Mouse (Mus musculus) frontal cortex, adult 2 months (tissue): ENCODE results near the gene Olfr198. TPM values are rescaled to one million over a fixed set of nuclear protein-coding genes. Genes with fewer than 3 reads are reported as not detected.
"Not testable (repeated sequence)": the region's sequence is repeated elsewhere in the genome, so short reads cannot be mapped to it uniquely, and the experiment has no call there.

Source experiments
- DNase-seq, 2 experiments: peaks; one replicate each; pipeline ENCODE4 v3.0.0; 2022; ENCODE audit warnings: low spot score in 1 of 2; ENCODE audit errors: extremely low spot score in 1 of 2
- polyA plus RNA-seq: library from polyadenylated mRNA; depleted of rRNA; stranded (reverse); fragments of >200 nt; gene quantifications from 2 replicates; pipeline ENCODE4 v1.2.3, GENCODE M21; 2012; rRNA removed

The Olfr198 gene
- polyA plus RNA-seq: not detected in 2 replicates

DNA sequence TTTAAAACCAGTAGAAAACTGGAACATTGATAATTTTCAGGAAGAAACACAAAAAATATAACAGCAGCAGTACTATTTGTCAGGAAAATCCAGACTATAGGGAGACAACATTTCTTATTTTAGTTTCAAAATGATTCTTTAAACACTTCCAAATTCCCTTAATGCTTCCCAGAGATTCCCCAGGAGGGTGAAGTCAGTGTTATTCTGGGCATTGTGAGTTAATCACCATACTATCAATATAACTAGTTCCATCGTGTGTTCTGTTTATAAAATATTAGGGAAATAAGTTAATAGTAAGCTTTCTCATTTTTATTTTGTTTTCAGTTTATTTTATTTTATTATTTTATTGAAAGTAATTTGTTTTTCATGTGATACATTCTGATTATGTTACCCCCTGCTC is at the start of gene Olfr198:
Olfr198 (minus strand) TSS at position 101 of the 400 bp plus-strand sequence.
- DNase-seq: not testable (repeated sequence)

DNA sequence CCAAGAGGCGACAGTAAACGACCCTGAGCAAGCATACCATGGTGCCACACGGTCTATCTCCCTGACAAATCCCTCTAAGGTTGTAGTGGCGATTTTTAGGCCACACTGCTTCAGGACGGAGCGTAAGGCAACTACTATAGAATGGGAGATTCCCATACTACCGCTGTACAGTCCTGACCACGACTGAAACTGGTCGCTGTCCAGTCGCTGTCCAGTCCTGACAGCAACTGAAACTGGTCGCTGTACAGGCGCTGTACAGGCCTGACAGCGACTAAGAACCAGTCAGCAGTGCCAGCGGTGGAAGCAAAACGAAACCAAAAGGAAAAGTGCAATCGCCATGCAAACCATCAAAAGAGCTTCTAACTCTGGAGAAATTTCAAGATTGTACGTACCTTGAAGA is 46.4 kb upstream of the Olfr198 start:
- no peak for DNase-seq

DNA sequence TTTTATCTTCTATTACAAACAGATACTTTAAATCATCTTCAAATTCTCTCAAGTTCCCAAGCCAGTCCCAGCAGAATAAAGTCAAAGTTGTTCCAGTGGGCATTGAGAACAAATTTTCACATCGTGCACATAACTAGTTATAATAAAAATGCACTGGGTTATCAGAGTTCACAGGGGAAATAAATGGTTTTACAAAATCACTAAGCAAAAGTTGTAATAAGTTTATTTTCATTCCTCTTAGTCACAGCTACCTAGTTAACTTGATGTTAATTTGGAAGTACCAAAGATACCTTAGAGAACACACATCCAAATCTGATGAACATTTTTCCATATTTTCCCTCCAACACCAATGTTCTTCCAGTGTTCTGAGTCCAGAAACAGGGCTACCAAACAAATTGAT is 16.3 kb upstream of the Olfr198 start, which contains the start of gene Olfr199:
Olfr199 (minus strand) TSS at position 101 of the 400 bp plus-strand sequence.
- not testable (repeated sequence) for DNase-seq

DNA sequence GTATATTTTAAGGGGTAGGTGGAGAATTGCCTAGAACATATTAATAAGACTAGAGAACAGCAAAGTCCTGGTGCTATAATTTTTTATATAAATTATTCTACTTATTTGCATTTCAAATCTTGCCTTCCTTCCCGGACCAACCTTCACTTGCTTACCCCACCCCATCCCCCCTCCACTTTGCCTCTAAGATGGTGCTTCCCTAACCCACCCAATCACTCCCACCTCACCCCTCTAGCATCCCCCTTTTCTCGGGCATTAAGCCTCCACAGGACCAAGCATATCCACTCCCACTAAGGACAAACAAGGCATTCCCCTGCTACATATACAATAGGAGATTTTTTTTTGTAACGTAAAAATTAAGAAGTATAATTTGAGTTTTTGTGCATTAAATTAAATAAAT is 14.5 kb upstream of the Olfr198 start:
- DNase-seq: not testable (repeated sequence)

DNA sequence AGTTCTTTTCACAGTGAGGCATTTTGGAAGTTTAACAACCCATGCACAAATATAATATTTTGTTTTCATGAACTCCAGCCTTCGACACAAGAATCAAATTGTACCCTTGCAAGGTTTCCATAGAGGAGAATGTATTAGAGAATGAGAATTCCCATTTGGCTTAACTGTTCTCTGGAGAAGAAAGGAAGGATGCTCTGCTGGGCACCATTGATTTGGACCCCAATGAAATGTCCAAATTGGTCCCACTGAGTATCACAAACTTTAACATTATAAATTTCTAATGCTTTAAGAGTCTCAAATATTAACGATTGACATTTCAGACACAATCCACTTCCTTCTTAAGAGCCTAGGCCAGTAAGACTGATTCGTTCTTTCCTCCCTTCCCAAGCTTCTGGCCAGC is 33.0 kb downstream of the Olfr198 start, which contains the start of gene Olfr196:
Olfr196 (minus strand) TSS at position 101 of the 400 bp plus-strand sequence.
- no peak for DNase-seq

DNA sequence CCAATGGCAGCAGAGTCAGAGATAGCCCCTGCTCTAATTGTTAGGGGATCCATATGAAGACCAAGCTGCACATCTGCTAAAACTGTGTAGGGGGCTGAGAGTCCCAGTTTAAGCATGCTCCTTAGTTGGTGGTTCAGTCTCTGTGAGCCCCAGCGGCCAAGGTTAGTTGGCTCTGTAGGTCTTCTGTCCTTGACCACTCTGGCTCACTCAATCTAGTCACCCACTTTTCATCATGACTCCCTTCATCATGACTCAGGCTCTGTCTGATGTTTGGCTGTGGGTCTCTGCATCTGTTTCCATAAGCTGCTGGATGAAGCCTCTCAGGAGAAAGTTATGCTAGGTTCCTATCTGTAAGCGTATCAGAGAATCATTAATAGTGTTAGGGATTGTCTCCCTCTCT is 51.3 kb downstream of the Olfr198 start:
- no peak for DNase-seq

Other genes with a start within 250 kb of the Olfr198 start
- not detected in 2 replicates for gene Olfr183, start 208.2 kb downstream of the Olfr198 start, polyA plus RNA-seq
- 0.06 TPM in 1 of 2 replicates, not detected in the other for gene Olfr186, start 173.2 kb downstream of the Olfr198 start, polyA plus RNA-seq
- gene Olfr187, start 163.8 kb downstream of the Olfr198 start, polyA plus RNA-seq: not detected in 2 replicates
- gene Olfr190, start 125.5 kb downstream of the Olfr198 start, polyA plus RNA-seq: not detected in 2 replicates
- gene Olfr191, start 113.7 kb downstream of the Olfr198 start, polyA plus RNA-seq: not detected in 2 replicates
- gene Olfr193, start 91.7 kb downstream of the Olfr198 start, polyA plus RNA-seq: not detected in 2 replicates
- not detected in 2 replicates for gene Olfr194, start 82.5 kb downstream of the Olfr198 start, polyA plus RNA-seq
- not detected in 2 replicates for gene Olfr195, start 56.5 kb downstream of the Olfr198 start, polyA plus RNA-seq
- not detected in 2 replicates for gene Olfr196, start 33.1 kb downstream of the Olfr198 start, polyA plus RNA-seq
- gene Olfr199, start 16.2 kb upstream of the Olfr198 start, polyA plus RNA-seq: not detected in 2 replicates
- not detected in 2 replicates for gene Olfr201, start 69.1 kb upstream of the Olfr198 start, polyA plus RNA-seq
- not detected in 2 replicates for gene Olfr202, start 83.3 kb upstream of the Olfr198 start, polyA plus RNA-seq
- gene Olfr203, start 95.3 kb upstream of the Olfr198 start, polyA plus RNA-seq: not detected in 2 replicates
- gene Olfr204, start 114.7 kb upstream of the Olfr198 start, polyA plus RNA-seq: not detected in 2 replicates
- gene Olfr205, start 127.6 kb upstream of the Olfr198 start, polyA plus RNA-seq: not detected in 2 replicates
- gene Olfr206, start 145.7 kb upstream of the Olfr198 start, polyA plus RNA-seq: not detected in 2 replicates
- 0.20 and 0.50 TPM in 2 replicates for gene Olfr209, start 160.5 kb upstream of the Olfr198 start, polyA plus RNA-seq
- gene Gabrr3, start 203.8 kb upstream of the Olfr198 start, polyA plus RNA-seq: 0.04 TPM in 2 replicates